Mouse (Mus musculus) limb, embryonic 13.5 days (tissue): ENCODE data around the gene Enkd1. TPM values are rescaled to one million over a fixed set of nuclear protein-coding genes. Genes with fewer than 3 reads are reported as not detected.
A peak's percentile ranks its signal among the peaks of the same experiment; 100 is the strongest.

Source experiments
- ATAC-seq: fragments of 200-750 bp; cut with Nextera tagmentation; 2 replicates; pipeline ENCODE4 v1.8.0; 2017; ENCODE audit warnings: low read depth, moderate number of reproducible peaks, moderate TSS enrichment; ENCODE audit not compliant: low FRiP score
- H3K27ac ChIP-seq: fragments of 300-500 bp; sonication (generic); 2 replicates; pipeline ENCODE4 v1.5.1; 2015; ENCODE audit warnings: inconsistent platforms, mild to moderate bottlenecking, moderate library complexity
- H3K27me3 ChIP-seq: fragments of 300-500 bp; sonication (generic); 2 replicates; pipeline ENCODE4 v1.6.1; 2015; ENCODE audit warnings: mild to moderate bottlenecking, inconsistent platforms
- H3K36me3 ChIP-seq: fragments of 300-500 bp; sonication (generic); 2 replicates; pipeline ENCODE4 v1.6.1; 2015; ENCODE audit warnings: inconsistent platforms, mild to moderate bottlenecking, moderate library complexity
- H3K4me1 ChIP-seq: fragments of 300-500 bp; sonication (generic); 2 replicates; pipeline ENCODE4 v1.6.1; 2015; ENCODE audit warnings: inconsistent platforms
- H3K4me2 ChIP-seq: fragments of 300-500 bp; sonication (generic); replicated peaks from 2 replicates; pipeline ENCODE4 v1.6.1; 2015; ENCODE audit warnings: inconsistent platforms, mild to moderate bottlenecking, moderate library complexity
- H3K4me3 ChIP-seq: fragments of 300-500 bp; sonication (generic); 2 replicates; pipeline ENCODE4 v1.5.1; 2015; ENCODE audit warnings: moderate library complexity, mild to moderate bottlenecking, inconsistent platforms
- H3K9ac ChIP-seq: fragments of 300-500 bp; sonication (generic); 2 replicates; pipeline ENCODE4 v1.6.1; 2015; ENCODE audit warnings: mild to moderate bottlenecking, inconsistent platforms
- H3K9me3 ChIP-seq: fragments of 300-500 bp; sonication (generic); 2 replicates; pipeline ENCODE4 v1.6.1; 2016; ENCODE audit warnings: inconsistent platforms
- WGBS: fragments of 180-500 bp; shearing (Covaris S2); methylation state at CpG from one replicate; pipeline ENCODE4 v1.1.7; 2015; 5-methylcytosine and 5-hydroxymethylcytosine counted together
- polyA plus RNA-seq: library from polyadenylated mRNA; unstranded; fragments of >200 nt; fragmentation: Nextera tagmentation; extraction: Ambion mirVana; gene quantifications from 2 replicates; pipeline ENCODE4 v1.2.1, GENCODE M21; 2015

Gene Enkd1
- 30.8 and 32.2 TPM in 2 replicates for polyA plus RNA-seq

DNA sequence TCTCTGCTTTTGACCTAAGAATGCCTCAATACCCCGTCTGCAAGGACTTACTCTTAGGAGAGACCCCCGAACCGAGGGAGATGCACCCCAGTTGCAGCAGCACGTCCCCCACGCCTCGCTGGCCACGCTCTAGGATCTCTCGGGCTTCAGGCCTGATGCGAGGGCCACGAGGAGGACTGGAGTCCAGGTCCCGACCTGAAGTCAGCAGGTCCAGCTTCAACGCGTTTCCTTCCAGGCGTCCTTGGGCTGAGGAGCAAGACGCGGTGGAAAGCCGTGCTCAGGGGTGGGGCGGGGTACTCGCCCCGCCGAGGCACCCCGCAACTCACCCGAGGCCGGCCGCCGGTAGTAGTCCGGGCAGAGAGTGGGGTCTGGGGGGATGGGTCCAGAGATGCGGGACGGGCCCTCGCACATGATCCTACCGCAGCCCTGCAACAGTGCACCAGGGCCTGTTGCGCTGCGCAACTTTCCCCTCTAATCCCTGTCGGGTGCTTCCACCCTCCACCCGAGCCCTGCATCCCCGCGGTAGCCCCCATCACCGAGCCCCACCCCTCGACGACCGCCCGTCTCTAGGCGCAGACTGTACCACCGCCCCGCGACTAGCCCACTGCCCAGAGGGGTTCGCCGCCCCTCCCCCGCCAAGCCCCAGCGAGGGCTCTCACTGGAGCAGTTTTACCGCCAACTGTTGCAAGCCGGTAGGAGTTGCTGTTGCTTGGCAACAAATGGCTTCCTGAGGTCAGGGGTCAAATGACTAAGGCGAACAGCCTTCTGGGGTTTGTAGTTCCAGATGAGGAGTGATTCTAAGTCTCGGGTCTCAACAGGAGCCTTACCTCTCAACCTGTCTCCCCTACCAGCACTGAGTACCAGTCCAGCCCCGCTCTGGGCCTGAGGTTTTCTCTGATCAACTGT is at the start of gene Enkd1, which contains the start of gene 4933405L10Rik:
Enkd1 (minus strand) TSS at position 713 of the 906 bp plus-strand sequence.
4933405L10Rik (plus strand) TSS at position 158 of the 906 bp plus-strand sequence.
- no peak within 1 kb of the TSS; the same call in 1 of the 2 replicates for H3K27ac ChIP-seq
- no peaks in the 10 kb centered on the region for H3K27me3 ChIP-seq
- peaks cover 19% of the 10 kb centered on the region for H3K36me3 ChIP-seq
- WGBS, result under 1% methylated on average over 55 of the region's 55 CpGs
- peak within 1 kb of the TSS; percentile 94 for H3K4me2 ChIP-seq
- H3K9me3 ChIP-seq, result no peaks in the 10 kb centered on the region
- peaks cover 16% of the 10 kb centered on the region for H3K4me1 ChIP-seq
- peak within 1 kb of the TSS; percentile 64 for H3K4me3 ChIP-seq
- ATAC-seq, result peak; percentile 89
- peak within 1 kb of the TSS; percentile 82 for H3K9ac ChIP-seq

DNA sequence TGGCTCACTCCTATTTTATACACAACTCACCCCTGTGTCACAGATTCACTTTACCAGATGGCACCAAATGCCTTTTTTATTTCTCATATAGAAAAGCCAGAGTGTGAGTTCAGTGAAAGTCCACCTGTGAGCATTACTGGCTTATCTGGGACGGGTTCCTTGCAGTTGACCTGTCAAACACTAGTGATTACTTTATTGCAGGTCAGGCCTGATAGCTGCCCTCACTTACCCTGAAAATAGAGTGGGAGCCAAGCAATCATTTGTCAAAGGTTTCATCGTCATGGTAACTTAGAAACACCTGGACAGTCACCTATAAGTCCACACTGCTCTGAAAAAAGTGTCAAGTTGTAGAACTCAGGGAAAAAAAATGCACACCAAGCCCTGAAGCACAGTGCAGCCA is 46.7 kb upstream of the Enkd1 start:
- Histone ChIP-seq H3K4me3 (no peak overlapping the region), H3K27ac (no peak overlapping the region)

DNA sequence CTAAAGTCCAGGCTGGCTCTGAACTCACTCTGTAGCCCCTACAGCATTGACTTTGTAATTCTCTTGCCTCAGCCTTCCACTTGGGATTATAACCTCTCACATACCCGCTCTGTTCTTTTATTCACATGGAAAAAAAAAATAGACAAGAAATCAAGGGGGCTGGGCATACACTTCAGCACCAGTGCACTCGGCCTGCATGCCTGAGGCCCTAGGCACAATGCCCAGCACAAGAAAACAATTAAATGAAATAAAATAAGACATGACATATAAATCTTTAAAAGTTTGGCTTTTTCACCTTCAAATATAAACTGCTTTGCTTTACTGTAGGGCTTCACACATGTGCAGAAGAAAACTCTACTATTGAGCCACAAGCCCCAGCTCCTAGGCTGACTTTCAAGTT is 45.9 kb upstream of the Enkd1 start:
- Histone ChIP-seq H3K4me2 (no peak overlapping the region), H3K4me1 (peaks cover 35% of the 10 kb centered on the region), H3K27me3 (no peaks in the 10 kb centered on the region), H3K27ac (no peak overlapping the region), H3K9ac (no peak overlapping the region), H3K36me3 (no peaks in the 10 kb centered on the region), H3K9me3 (no peaks in the 10 kb centered on the region), H3K4me3 (no peak overlapping the region)
- ATAC-seq, result no peak
- 59% methylated on average over 2 of the region's 2 CpGs for WGBS

More for the DNA sequence above, 46.7 kb upstream of the Enkd1 start:
- no peak overlapping the region for H3K9ac ChIP-seq
- H3K9me3 ChIP-seq, result no peaks in the 10 kb centered on the region
- ATAC-seq, result no peak
- H3K27me3 ChIP-seq, result no peaks in the 10 kb centered on the region
- H3K36me3 ChIP-seq, result no peaks in the 10 kb centered on the region
- H3K4me2 ChIP-seq, result no peak overlapping the region
- WGBS, result 59% methylated on average over 2 of the region's 2 CpGs
- peaks cover 40% of the 10 kb centered on the region for H3K4me1 ChIP-seq

DNA sequence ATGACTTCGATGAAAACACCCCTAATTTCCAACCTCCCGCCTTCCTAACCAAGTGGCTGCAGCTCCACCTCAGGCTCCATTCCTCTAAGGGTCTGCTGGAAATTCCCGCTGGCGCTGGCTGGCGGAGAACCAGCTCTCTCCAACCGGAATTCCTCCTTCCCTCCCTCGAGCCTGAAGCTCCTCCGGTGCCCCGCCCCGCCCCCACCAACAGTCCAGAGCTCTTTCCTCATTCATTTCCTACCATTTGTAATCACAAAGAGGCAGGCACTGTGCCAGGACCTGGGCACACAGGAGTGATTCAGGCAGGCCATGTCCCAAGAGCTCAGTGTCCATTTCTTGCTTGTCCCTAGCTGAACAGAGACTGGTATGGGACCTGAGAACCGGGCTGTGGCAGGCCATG is 42.6 kb upstream of the Enkd1 start:
- 10% methylated on average over 11 of the region's 11 CpGs for WGBS

DNA sequence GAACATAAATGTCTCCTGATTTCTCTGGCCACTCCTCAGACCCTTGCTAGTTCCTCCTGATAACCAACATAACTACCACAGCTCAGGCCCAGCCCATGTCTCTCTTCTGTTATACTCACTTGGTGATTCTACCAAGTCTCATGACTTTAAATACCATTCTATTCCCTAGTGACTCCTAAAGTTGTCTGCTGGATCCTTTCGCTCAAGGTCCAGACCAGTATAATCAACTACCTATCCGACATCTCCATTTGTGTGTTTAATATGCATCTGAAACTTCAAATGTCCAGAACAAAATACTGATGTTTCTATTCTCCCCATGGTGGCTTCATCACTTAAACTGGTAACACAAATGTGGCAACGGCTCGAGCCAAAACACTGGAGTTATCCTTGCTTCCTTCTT is 35.3 kb upstream of the Enkd1 start:
- 79% methylated on average over 4 of the region's 4 CpGs for WGBS
- no peak overlapping the region for H3K27ac ChIP-seq
- H3K4me2 ChIP-seq, result no peak overlapping the region
- no peak overlapping the region for H3K4me3 ChIP-seq
- no peaks in the 10 kb centered on the region for H3K9me3 ChIP-seq
- H3K9ac ChIP-seq, result no peak overlapping the region; the same call in 1 of the 2 replicates
- no peak for ATAC-seq
- H3K4me1 ChIP-seq, result peaks cover 17% of the 10 kb centered on the region
- H3K36me3 ChIP-seq, result peaks cover 3% of the 10 kb centered on the region; the same call in 1 of the 2 replicates
- H3K27me3 ChIP-seq, result no peaks in the 10 kb centered on the region

More for the DNA sequence above, 42.6 kb upstream of the Enkd1 start:
- Histone ChIP-seq H3K27ac (no peak overlapping the region; the same call in 1 of the 2 replicates), H3K4me1 (peaks cover 29% of the 10 kb centered on the region), H3K4me2 (peak overlapping the region; percentile 36), H3K9ac (peak overlapping the region; percentile 2; the same call in 1 of the 2 replicates), H3K9me3 (no peaks in the 10 kb centered on the region), H3K4me3 (no peak overlapping the region), H3K36me3 (no peaks in the 10 kb centered on the region), H3K27me3 (no peaks in the 10 kb centered on the region)
- ATAC-seq, result no peak

DNA sequence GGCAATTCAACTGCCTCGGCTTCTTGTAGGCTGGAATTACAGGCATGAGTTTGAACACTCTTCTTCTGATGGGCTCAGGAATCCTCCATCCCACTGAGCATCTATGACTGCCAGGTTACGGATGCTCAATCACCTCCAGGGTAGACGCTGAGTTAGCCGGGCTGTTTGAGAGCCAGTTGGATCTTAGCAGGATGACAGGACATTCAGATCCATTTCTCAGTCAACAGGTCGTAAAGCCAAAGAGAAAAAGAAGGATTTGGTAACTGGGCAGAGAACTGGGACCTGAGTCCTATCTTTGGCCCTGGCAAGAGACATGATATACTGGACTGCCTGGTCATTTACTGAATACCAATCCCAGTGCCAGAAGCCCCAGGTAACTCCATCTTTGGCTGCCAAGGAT is 31.2 kb upstream of the Enkd1 start:
- Histone ChIP-seq H3K27me3 (no peaks in the 10 kb centered on the region), H3K27ac (no peak overlapping the region), H3K4me1 (peaks cover 12% of the 10 kb centered on the region), H3K4me3 (no peak overlapping the region), H3K9ac (no peak overlapping the region), H3K9me3 (no peaks in the 10 kb centered on the region), H3K36me3 (peaks cover 6% of the 10 kb centered on the region; the same call in 1 of the 2 replicates), H3K4me2 (no peak overlapping the region)
- ATAC-seq, result no peak
- WGBS, result 78% methylated on average over 5 of the region's 5 CpGs

DNA sequence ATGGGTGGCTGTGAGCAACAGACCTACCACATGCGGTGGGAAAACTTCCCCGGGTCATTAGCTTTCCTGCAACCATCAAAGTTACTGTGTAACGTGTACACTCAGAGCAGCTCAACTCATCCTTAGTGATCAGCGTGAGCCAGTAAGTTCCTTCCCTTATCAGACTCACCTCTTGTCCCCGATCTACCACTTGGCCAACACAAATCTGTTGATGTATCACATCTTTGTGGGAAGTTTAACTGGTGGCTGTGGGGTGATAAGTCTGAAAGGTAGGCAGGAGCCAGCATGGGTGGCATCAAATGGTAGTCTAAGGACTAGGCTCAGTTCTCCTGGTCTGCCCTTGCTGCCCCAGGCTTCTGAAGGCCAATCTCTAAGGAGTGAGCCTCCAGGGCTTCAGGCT is 24.2 kb upstream of the Enkd1 start:
- WGBS, result 92% methylated on average over 5 of the region's 5 CpGs
- peaks cover 13% of the 10 kb centered on the region for H3K36me3 ChIP-seq
- H3K9me3 ChIP-seq, result no peaks in the 10 kb centered on the region
- no peak overlapping the region for H3K4me2 ChIP-seq
- H3K27ac ChIP-seq, result no peak overlapping the region
- H3K4me1 ChIP-seq, result no peaks in the 10 kb centered on the region
- no peak overlapping the region for H3K4me3 ChIP-seq
- H3K27me3 ChIP-seq, result no peaks in the 10 kb centered on the region
- no peak overlapping the region for H3K9ac ChIP-seq
- no peak for ATAC-seq

DNA sequence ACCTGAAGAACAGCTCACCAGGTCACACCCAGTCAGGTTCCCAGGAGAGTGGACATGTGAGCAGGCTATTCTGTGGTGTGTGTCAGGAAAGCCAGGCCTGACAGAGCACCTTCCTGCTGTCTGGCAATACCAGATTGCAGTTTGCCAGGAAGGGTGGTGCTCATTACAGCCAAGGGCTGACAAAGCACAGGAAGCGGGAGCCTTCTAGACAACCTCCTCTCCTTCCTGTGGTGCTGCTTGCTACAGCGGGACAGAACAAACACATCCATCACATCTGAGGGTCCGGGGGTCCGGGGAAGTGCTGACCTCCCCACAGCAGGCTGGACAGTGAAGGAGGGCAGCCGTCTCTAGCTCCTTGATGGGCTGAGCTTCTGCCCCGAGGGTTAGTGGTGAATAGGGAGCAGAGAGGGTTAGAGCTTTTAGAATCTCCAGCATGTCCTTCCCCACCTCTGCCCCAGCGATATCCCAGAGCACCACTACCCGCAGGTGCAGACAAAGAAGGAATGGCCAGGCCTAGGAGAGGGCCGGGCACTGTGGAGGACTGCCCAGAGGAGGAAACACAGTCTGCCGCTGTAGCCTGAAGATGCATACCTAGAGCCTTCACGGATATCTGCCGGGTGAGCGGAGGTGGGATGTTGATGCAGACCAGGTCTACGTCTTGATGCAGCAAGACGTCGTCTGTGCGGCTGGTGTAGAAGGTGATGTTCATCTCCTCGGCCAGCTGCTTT is 19.6 kb upstream of the Enkd1 start:
- H3K27me3 ChIP-seq, result no peaks in the 10 kb centered on the region
- no peak overlapping the region for H3K4me3 ChIP-seq
- H3K36me3 ChIP-seq, result peaks cover 39% of the 10 kb centered on the region
- H3K9ac ChIP-seq, result no peak overlapping the region
- H3K4me2 ChIP-seq, result no peak overlapping the region
- H3K27ac ChIP-seq, result no peak overlapping the region
- no peaks in the 10 kb centered on the region for H3K4me1 ChIP-seq
- H3K9me3 ChIP-seq, result no peaks in the 10 kb centered on the region
- no peak for ATAC-seq
- WGBS, result 85% methylated on average over 18 of the region's 18 CpGs

DNA sequence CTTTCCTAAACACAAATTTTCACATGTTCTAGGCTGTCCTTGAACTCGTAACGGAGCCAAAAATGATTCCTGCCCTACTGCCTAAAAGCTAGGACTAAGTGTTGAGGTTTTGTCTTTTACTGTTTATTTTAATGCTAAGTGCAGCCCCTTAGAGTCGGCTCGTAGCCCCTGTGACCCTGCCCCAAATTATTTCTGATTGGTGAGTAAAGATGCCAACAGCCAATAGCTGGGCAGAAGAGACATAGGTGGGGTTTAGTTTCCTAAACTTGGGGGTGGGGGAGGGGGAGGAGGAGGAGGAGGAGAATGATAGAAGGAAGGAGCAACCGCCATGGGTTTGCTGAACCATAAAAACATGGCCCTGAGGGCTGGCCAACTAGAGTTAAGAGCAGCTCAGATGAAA is 17.7 kb upstream of the Enkd1 start:
- Histone ChIP-seq H3K36me3 (peaks cover 46% of the 10 kb centered on the region), H3K9ac (no peak overlapping the region), H3K4me1 (no peaks in the 10 kb centered on the region), H3K27ac (no peak overlapping the region), H3K4me2 (no peak overlapping the region), H3K27me3 (no peaks in the 10 kb centered on the region), H3K4me3 (no peak overlapping the region), H3K9me3 (no peaks in the 10 kb centered on the region)
- 78% methylated on average over 5 of the region's 5 CpGs for WGBS
- no peak for ATAC-seq

DNA sequence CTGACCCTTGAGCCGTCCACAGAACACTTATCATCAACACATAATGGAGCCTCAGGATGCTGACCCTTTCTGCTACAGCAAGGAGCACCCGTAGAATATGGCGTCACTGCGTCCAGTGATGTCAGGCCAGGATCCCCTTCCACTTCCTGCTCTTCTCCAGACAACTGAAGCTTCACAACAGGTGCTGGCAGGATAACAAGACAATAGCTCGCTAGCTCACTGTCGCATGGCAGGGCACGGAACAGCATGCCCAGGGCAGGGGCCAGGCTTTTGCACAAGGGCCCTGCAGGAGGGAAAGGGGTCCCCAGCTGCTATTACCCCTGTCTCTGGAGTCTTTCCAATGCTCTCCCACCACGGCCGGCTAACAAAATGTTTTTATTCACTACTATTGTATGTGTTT is 14.9 kb upstream of the Enkd1 start:
- H3K27ac ChIP-seq, result no peak overlapping the region
- H3K36me3 ChIP-seq, result peaks cover 51% of the 10 kb centered on the region
- ATAC-seq, result no peak
- no peaks in the 10 kb centered on the region for H3K4me1 ChIP-seq
- H3K4me2 ChIP-seq, result no peak overlapping the region
- H3K4me3 ChIP-seq, result no peak overlapping the region
- no peaks in the 10 kb centered on the region for H3K27me3 ChIP-seq
- WGBS, result 94% methylated on average over 9 of the region's 9 CpGs
- H3K9ac ChIP-seq, result no peak overlapping the region
- no peaks in the 10 kb centered on the region for H3K9me3 ChIP-seq

DNA sequence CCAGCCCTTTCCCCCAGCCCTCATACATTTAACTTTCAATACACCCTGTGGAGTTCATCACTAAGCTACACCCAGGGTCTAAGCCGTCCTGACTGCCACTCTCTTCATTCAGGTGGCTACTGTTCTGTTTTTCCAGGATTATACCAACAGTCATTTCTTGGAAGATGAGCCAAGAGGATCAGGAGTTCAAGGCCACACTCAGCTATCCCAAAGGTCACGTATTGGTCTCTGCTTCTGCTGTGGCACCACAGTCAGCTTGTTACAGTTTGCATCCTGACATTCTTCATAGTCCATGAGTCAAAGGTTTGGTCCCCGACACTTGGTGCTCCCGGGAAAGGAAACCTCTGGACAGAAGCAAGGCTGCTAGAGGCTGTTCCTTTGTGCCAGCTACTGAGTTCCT is 11.6 kb upstream of the Enkd1 start:
- H3K27me3 ChIP-seq, result no peaks in the 10 kb centered on the region
- no peak for ATAC-seq
- H3K4me1 ChIP-seq, result 0 out of 2 replicates have a peak, but pooled peaks cover 5% of the 10 kb centered on the region
- peaks cover 43% of the 10 kb centered on the region for H3K36me3 ChIP-seq
- no peak overlapping the region for H3K4me2 ChIP-seq
- H3K9me3 ChIP-seq, result no peaks in the 10 kb centered on the region
- no peak overlapping the region for H3K27ac ChIP-seq
- H3K9ac ChIP-seq, result no peak overlapping the region
- 89% methylated on average over 4 of the region's 4 CpGs for WGBS
- no peak overlapping the region for H3K4me3 ChIP-seq

DNA sequence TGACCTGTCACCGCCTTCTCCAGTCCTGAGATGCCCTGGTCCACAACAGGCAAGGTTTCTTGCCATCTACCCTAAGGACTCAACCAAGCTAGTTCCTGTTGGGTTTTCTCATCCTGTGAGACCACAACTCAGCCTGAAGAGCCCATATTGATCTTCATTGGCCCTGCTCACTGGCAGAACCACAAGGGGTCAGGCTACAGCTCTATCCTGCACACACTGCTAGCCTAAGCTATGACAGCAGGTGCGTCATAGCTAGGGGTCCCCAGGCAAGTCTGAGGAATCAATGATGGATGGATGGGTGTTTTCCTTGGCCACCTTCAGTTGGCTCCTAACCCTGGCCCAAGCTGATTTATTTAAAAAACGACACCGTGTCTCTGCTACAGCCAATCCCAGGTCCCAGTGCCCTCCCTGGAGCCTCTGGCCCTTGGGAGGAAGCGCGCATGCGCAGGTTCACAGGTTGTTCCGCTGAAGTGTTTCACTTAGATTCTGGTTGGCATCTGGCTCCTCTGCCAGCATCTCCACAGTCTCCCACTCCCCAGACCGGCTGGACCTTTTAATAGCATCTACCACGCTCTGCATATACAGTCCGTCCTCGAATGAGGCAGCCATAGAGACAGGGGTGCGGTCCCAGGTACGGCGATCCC is 8.4 kb upstream of the Enkd1 start:
- WGBS, result 92% methylated on average over 15 of the region's 15 CpGs
- no peak for ATAC-seq
- H3K4me2 ChIP-seq, result no peak overlapping the region

More for the DNA sequence above, 8.4 kb upstream of the Enkd1 start:
- Histone ChIP-seq H3K9ac (no peak overlapping the region), H3K27me3 (no peaks in the 10 kb centered on the region), H3K9me3 (no peaks in the 10 kb centered on the region), H3K4me3 (no peak overlapping the region), H3K4me1 (0 out of 2 replicates have a peak, but pooled peaks cover 5% of the 10 kb centered on the region), H3K36me3 (peaks cover 26% of the 10 kb centered on the region), H3K27ac (no peak overlapping the region)
